Mouse (Mus musculus) lung, adult 2 months (tissue): ENCODE measurements at regions not wholly inside any gene's neighbourhood (a gene's known extent, or its start where the extent isn't known, plus 50 kb on each side); places are given as distances from the start of the nearest gene placed in this dataset.

ENCODE experiments used
- CTCF ChIP-seq: fragments of 200-500 bp; IDR thresholded peaks from 2 replicates; pipeline ENCODE4 v1.5.1; 2011; ENCODE audit warnings: mild to moderate bottlenecking, low read length, control low read depth; ENCODE audit not compliant: insufficient read depth
- POLR2A ChIP-seq: fragments of 200-500 bp; IDR thresholded peaks from 2 replicates; pipeline ENCODE4 v1.6.1; 2011; ENCODE audit warnings: low read depth, mild to moderate bottlenecking, control low read depth, low read length, borderline replicate concordance; ENCODE audit errors: extremely low read depth

DNA sequence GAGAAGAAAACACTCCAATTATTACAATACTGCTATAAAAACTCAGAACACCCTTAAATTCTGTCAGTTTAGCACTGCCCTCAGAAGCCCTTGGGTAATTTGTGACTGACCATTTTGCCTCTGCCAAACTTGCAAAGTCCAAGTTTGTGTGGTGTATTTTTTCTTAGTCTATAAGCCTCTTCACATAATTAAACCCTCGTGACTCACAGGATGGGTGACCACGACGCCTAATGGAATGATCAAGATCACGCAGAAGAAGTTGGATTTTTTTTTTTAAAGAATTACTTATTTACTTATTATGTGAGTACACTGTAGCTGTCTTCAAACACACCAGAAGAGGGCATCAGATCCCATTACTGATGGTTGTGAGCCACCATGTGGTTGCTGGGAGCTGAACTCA, 214.4 kb upstream of the Smim15 start:
- TF ChIP-seq POLR2A (no peak), CTCF (no peak)
